Mouse (Mus musculus) G1E (cell line): ENCODE results near the gene Fus. TPM values are rescaled to one million over a fixed set of nuclear protein-coding genes. Genes with fewer than 3 reads are reported as not detected.

ENCODE experiments used
- ATAC-seq: 2 replicates; pipeline ENCODE4 v1.8.0; 2016; ENCODE audit warnings: mild to moderate bottlenecking; ENCODE audit not compliant: insufficient number of reproducible peaks, poor library complexity, low FRiP score, severe bottlenecking; ENCODE audit errors: extremely low read depth
- DNase-seq: peaks from one replicate; pipeline ENCODE4 v3.0.0; 2012; ENCODE audit warnings: low spot score
- H3K27me3 ChIP-seq: 2 replicates; pipeline ENCODE4 v1.6.1; 2012; ENCODE audit warnings: mild to moderate bottlenecking, low read length, inconsistent platforms; ENCODE audit not compliant: insufficient read depth
- H3K36me3 ChIP-seq: replicated peaks from 2 replicates; pipeline ENCODE3; 2012; ENCODE audit warnings: mild to moderate bottlenecking, inconsistent platforms
- H3K4me1 ChIP-seq: 2 replicates; pipeline ENCODE4 v1.6.1; 2012; ENCODE audit warnings: low read depth, low read length, inconsistent platforms, mixed read lengths; ENCODE audit not compliant: insufficient read depth
- H3K4me3 ChIP-seq: 2 replicates; pipeline ENCODE4 v1.5.1; 2012; ENCODE audit warnings: low read depth, mild to moderate bottlenecking, inconsistent platforms, low read length, moderate library complexity, mixed read lengths
- H3K9me3 ChIP-seq: replicated peaks from 2 replicates; pipeline ENCODE4 v1.6.1; 2012; ENCODE audit warnings: inconsistent platforms
- CTCF ChIP-seq: IDR thresholded peaks from 2 replicates; pipeline ENCODE4 v1.5.1; 2012; ENCODE audit warnings: low read depth, low read length, inconsistent platforms, mixed read lengths
- GATA1 ChIP-seq: IDR thresholded peaks from 2 replicates; pipeline ENCODE4 v1.6.1; 2012; ENCODE audit warnings: borderline replicate concordance, low read length, inconsistent platforms, mixed read lengths
- GATA2 ChIP-seq: IDR thresholded peaks from 2 replicates; pipeline ENCODE4 v1.6.1; 2012; ENCODE audit warnings: low read depth, low read length, inconsistent platforms, borderline replicate concordance
- POLR2AphosphoS5 ChIP-seq: IDR thresholded peaks from 2 replicates; pipeline ENCODE4 v1.6.1; 2012; ENCODE audit warnings: low read depth, low read length, inconsistent platforms; ENCODE audit not compliant: insufficient replicate concordance
- TAL1 ChIP-seq: conservative IDR thresholded peaks from 2 replicates; pipeline ENCODE4 v1.6.1; 2012; ENCODE audit warnings: low read depth, low read length, inconsistent platforms, mixed read lengths
- polyA plus RNA-seq: library from polyadenylated mRNA; stranded (reverse); fragments of >175 nt; gene quantifications from 2 replicates; pipeline ENCODE4 v1.2.3, GENCODE M21; 2012
- total RNA-seq, 2 experiments: library from RNA; stranded (forward) in 1 of 2; stranded (reverse) in 1 of 2; fragments of 200-1000 nt in 1 of 2; fragments of >200 nt in 1 of 2; fragmentation: Nextera tagmentation in 1 of 2; gene quantifications; 2 replicates each; pipeline ENCODE4 v1.2.3; 2014 to 2017

The Fus gene
- 211 and 218 TPM in 2 replicates for total RNA-seq (2014; fragmentation: Nextera tagmentation)
- total RNA-seq (2017): 34.6 and 45.5 TPM in 2 replicates
- 568 and 604 TPM in 2 replicates for polyA plus RNA-seq

- H3K4me3 ChIP-seq: peak within 1 kb of the TSS; percentile 94
- peaks cover 30% of the 10 kb centered on the region for H3K4me1 ChIP-seq
- peak; percentile 91 for DNase-seq
- H3K9me3 ChIP-seq: no peaks in the 10 kb centered on the region
- TF ChIP-seq GATA1 (no peak), TAL1 (no peak), POLR2AphosphoS5 (peak; percentile 99), CTCF (no peak)
- H3K27me3 ChIP-seq: no peaks in the 10 kb centered on the region; the same call in 1 of the 2 replicates
- H3K36me3 ChIP-seq: peaks cover 34% of the 10 kb centered on the region
- peak; percentile 89 for ATAC-seq
These were observed at the start of gene Fus for GRCm38 (mm10) chr7:127967004-127967921. Fus (plus strand) TSS chr7:127967457.

DNA sequence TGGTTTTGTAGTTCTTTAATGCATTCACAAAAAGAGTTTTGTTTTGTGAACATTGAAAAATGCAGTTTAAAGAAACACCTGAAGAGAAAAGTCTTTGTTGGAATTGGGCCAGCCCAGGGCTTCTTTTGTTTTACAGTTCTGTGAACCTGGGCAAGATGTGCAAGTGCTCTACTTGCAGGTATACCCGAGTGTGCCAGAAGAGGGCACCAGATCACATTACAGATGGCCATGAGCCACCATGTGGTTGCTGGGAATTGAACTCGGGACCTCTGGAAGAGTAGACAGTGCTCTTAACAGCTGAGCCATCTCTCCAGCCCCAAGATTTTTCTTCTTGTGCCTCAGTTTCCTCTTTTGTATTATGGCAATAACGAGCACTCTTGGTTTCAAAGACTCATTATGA, 49.1 kb upstream of the Fus start:
- Histone ChIP-seq H3K4me3 (no peak overlapping the region), H3K27me3 (no peaks in the 10 kb centered on the region), H3K9me3 (no peaks in the 10 kb centered on the region), H3K36me3 (peaks cover 84% of the 10 kb centered on the region), H3K4me1 (peaks cover 27% of the 10 kb centered on the region)
- TF ChIP-seq CTCF: peak; percentile 42; the same call in 1 of the 2 replicates
- TF ChIP-seq GATA1: no peak
- ATAC-seq (no peak), DNase-seq (no peak)

- H3K4me3 ChIP-seq: no peak overlapping the region
- peaks cover 23% of the 10 kb centered on the region for H3K4me1 ChIP-seq
- no peaks in the 10 kb centered on the region for H3K27me3 ChIP-seq
- ATAC-seq: no peak
- peaks cover 94% of the 10 kb centered on the region for H3K36me3 ChIP-seq
- H3K9me3 ChIP-seq: no peaks in the 10 kb centered on the region
- no peak for TF ChIP-seq GATA2
- TF ChIP-seq POLR2AphosphoS5: no peak
- no peak for TF ChIP-seq CTCF
- no peak for TF ChIP-seq TAL1
- no peak for TF ChIP-seq GATA1
- no peak for DNase-seq
These were observed 48.0 kb upstream of the Fus start for GRCm38 (mm10) chr7:127919290-127919689.

GRCm38 (mm10) chr7:127921516-127921915, 45.7 kb upstream of the Fus start:
- no peaks in the 10 kb centered on the region for H3K27me3 ChIP-seq
- no peak for DNase-seq
- peaks cover 19% of the 10 kb centered on the region for H3K4me1 ChIP-seq
- peaks cover 95% of the 10 kb centered on the region for H3K36me3 ChIP-seq
- TF ChIP-seq POLR2AphosphoS5 (no peak), CTCF (peak; percentile 5; the same call in 1 of the 2 replicates)
- H3K4me3 ChIP-seq: no peak overlapping the region
- no peak for ATAC-seq
- H3K9me3 ChIP-seq: no peaks in the 10 kb centered on the region

DNA sequence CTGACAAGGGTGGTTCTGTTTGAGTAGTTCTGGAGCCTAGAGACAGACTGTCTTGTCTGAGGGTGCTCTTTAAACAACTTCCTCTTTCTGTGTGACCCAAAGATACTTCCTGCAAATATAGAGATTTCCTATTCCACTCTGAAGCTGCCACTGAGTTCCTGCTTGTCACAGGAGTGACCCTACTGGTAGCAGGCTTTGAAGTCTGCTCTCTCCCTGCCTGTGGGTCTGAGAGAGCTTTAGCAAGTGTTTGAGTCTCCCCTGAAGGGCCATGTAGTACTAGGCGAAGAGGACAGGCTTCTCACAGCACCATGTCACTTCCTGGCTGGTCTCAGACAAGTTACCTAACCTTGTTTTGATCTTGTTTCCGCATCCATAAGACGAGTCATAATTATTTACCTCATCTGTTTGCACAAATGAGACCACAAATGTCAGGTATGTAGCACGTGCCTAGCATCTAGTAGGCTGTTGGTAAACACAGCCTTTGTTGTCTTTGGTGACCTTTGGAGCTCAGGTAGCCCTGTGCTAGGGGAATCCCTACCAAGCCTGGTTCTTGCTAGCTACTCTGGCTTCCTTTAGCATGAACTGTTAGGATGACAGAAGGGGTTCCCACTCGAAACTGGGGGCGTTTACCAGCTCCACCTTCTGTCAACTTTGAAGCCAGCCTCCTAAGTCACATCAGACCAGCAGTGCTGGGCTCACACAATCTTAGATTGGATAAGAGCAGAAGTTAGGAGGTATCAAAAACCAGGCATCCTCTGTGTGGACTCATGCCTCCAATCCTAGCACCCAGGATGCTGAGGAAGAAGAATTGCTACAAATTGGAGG, 44.6 kb upstream of the Fus start:
- Histone ChIP-seq H3K27me3 (no peaks in the 10 kb centered on the region), H3K9me3 (no peaks in the 10 kb centered on the region), H3K4me1 (peaks cover 16% of the 10 kb centered on the region), H3K36me3 (peaks cover 96% of the 10 kb centered on the region), H3K4me3 (no peak overlapping the region)
- TF ChIP-seq GATA2 (no peak), CTCF (no peak), TAL1 (no peak), POLR2AphosphoS5 (no peak), GATA1 (no peak)
- ATAC-seq (peak; percentile 34), DNase-seq (no peak)

DNA sequence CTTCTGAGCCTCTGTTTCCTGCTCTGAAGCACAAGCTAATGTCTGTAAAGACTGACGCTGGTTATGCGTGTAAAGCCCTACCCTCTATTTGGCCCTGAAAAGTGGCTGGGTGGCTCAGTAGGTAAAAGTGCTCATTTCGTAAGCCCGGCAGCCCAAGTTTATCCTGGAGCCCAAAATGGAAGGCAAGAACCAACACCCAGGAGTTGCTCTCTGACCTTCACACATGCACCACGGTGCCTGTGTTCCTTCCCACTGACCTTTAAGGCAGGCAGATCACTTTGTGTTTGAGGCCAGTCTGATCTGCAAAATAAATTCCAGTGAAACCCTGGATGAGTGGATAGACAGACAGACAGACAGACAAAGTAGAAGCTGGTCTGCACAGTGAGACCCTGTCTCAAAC, 43.5 kb upstream of the Fus start:
- no peak overlapping the region for H3K4me3 ChIP-seq
- H3K4me1 ChIP-seq: peaks cover 16% of the 10 kb centered on the region
- DNase-seq: no peak
- peaks cover 91% of the 10 kb centered on the region for H3K36me3 ChIP-seq
- H3K27me3 ChIP-seq: no peaks in the 10 kb centered on the region
- TF ChIP-seq TAL1 (no peak), POLR2AphosphoS5 (no peak), CTCF (no peak), GATA1 (no peak), GATA2 (no peak)
- no peak for ATAC-seq
- no peaks in the 10 kb centered on the region for H3K9me3 ChIP-seq
